Mouse (Mus musculus): ENCODE results near the gene Ptprb. TPM values are rescaled to one million over a fixed set of nuclear protein-coding genes. Genes with fewer than 3 reads are reported as not detected.

Gene Ptprb
- polyA plus RNA-seq, 1 experiment from 2014 or later = 3.4 TPM

- H3K27ac ChIP-seq (replicated peaks) = no peak overlapping the region
- H3K36me3 ChIP-seq = no peaks in the 10 kb centered on the region
- H3K4me3 ChIP-seq = peak overlapping the region; percentile 48
- H3K9ac ChIP-seq = peak overlapping the region; percentile 69
- H3K4me2 ChIP-seq = peak overlapping the region; percentile 94
- peaks cover 20% of the 10 kb centered on the region for H3K27me3 ChIP-seq
- 0% methylated on average over 15 of the region's 36 CpGs for WGBS
- peak; percentile 56 for ATAC-seq (ENCODE audit: low read depth)
- H3K9me3 ChIP-seq = no peaks in the 10 kb centered on the region
- peaks cover 16% of the 10 kb centered on the region for H3K4me1 ChIP-seq (replicated peaks)
Measured at GRCm38 (mm10) chr10:116301258-116301657, 25.9 kb downstream of the Ptprb start.

GRCm38 (mm10) chr10:116304355-116304754, 29.0 kb downstream of the Ptprb start:
- H3K4me1 ChIP-seq (replicated peaks) = peaks cover 16% of the 10 kb centered on the region
- H3K27ac ChIP-seq (replicated peaks) = no peak overlapping the region
- ATAC-seq (ENCODE audit: low read depth) = no peak
- H3K9ac ChIP-seq = no peak overlapping the region
- 89% methylated on average over 4 of the region's 4 CpGs for WGBS
- H3K4me2 ChIP-seq = no peak overlapping the region
- H3K9me3 ChIP-seq = no peaks in the 10 kb centered on the region
- peaks cover 20% of the 10 kb centered on the region for H3K27me3 ChIP-seq
- no peaks in the 10 kb centered on the region for H3K36me3 ChIP-seq
- no peak overlapping the region for H3K4me3 ChIP-seq

DNA sequence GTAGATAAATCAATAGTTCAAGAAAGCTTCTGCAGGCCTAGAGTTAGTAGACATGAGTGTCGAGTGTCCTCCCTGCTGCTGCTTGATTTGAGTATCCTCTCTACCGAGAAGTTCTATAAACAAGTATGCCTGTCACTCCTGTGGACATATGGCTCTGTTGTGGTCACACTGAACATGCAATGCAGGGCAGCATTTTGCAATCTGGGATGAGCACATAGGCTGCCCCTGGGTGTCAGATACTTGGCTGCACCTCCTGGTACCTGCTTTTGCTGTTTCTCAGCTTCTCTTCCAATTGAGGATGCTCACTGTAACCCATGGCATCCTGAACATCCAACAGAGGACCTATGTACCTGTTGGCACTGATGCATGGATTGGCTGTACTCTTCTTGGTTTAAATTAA, 34.1 kb downstream of the Ptprb start:
- H3K4me1 ChIP-seq (replicated peaks) = no peaks in the 10 kb centered on the region
- H3K27ac ChIP-seq (replicated peaks) = no peak overlapping the region
- no peak overlapping the region for H3K9ac ChIP-seq
- no peak for ATAC-seq (ENCODE audit: low read depth)
- no peaks in the 10 kb centered on the region for H3K27me3 ChIP-seq
- H3K9me3 ChIP-seq = no peaks in the 10 kb centered on the region
- 80% methylated on average over 2 of the region's 2 CpGs for WGBS
- no peak overlapping the region for H3K4me2 ChIP-seq
- no peak overlapping the region for H3K4me3 ChIP-seq
- H3K36me3 ChIP-seq = no peaks in the 10 kb centered on the region

GRCm38 (mm10) chr10:116310516-116311210, 35.3 kb downstream of the Ptprb start:
- H3K27me3 ChIP-seq = no peaks in the 10 kb centered on the region
- no peak overlapping the region for H3K4me2 ChIP-seq
- ATAC-seq (ENCODE audit: low read depth) = no peak
- no peak overlapping the region for H3K4me3 ChIP-seq
- no peaks in the 10 kb centered on the region for H3K4me1 ChIP-seq (replicated peaks)
- H3K27ac ChIP-seq (replicated peaks) = 0 out of 2 replicates have a peak overlapping the region, but pooled peaks have one; percentile 28
- H3K9me3 ChIP-seq = no peaks in the 10 kb centered on the region
- H3K36me3 ChIP-seq = no peaks in the 10 kb centered on the region
- no peak overlapping the region for H3K9ac ChIP-seq
- 49% methylated on average over 11 of the region's 11 CpGs for WGBS

GRCm38 (mm10) chr10:116319246-116319645, 43.9 kb downstream of the Ptprb start:
- Histone ChIP-seq H3K36me3 (no peaks in the 10 kb centered on the region), H3K4me2 (0 out of 2 replicates have a peak overlapping the region, but pooled peaks have one; percentile 7), H3K9me3 (no peaks in the 10 kb centered on the region), H3K27me3 (no peaks in the 10 kb centered on the region), H3K4me3 (no peak overlapping the region), H3K9ac (no peak overlapping the region), H3K4me1 (replicated peaks) (no peaks in the 10 kb centered on the region), H3K27ac (replicated peaks) (no peak overlapping the region)
- WGBS = 25% methylated on average over 12 of the region's 12 CpGs
- peak; percentile 23; the same call in 1 of the 2 replicates for ATAC-seq (ENCODE audit: low read depth)

GRCm38 (mm10) chr10:116329086-116329485, 53.8 kb downstream of the Ptprb start:
- no peak overlapping the region for H3K27ac ChIP-seq (replicated peaks)
- 0 out of 2 replicates have a peak, but pooled peaks cover 6% of the 10 kb centered on the region for H3K27me3 ChIP-seq
- no peak for ATAC-seq (ENCODE audit: low read depth)
- no peaks in the 10 kb centered on the region for H3K36me3 ChIP-seq
- H3K4me1 ChIP-seq (replicated peaks) = peaks cover 7% of the 10 kb centered on the region; the same call in 1 of the 2 replicates
- no peak overlapping the region for H3K4me3 ChIP-seq
- no peak overlapping the region for H3K4me2 ChIP-seq
- no peaks in the 10 kb centered on the region for H3K9me3 ChIP-seq
- no peak overlapping the region for H3K9ac ChIP-seq
- WGBS = 35% methylated on average over 5 of the region's 5 CpGs

DNA sequence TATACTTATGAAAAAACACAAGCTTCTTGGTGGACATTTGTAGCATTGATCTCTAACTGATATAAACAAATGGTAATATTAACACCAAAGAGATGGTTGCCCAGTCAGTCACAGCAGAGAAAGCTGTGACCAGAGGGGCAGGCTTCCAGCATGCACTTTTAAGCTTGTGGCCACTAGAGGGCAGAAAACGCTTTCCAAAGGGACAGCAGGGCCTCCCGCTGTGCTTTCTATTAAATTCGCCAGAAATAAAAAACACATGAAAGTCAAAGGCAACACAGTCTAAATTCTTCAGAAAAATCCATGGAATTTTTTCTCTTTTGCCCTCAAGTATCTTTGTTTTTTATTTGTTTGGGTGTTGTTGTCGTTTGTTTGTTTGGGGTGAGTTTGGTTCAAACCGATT, 55.1 kb downstream of the Ptprb start:
- ATAC-seq (ENCODE audit: low read depth) = peak; percentile 77; the same call in 1 of the 2 replicates
- Histone ChIP-seq H3K9ac (0 out of 2 replicates have a peak overlapping the region, but pooled peaks have one; percentile 26), H3K4me1 (replicated peaks) (peaks cover 7% of the 10 kb centered on the region; the same call in 1 of the 2 replicates)

GRCm38 (mm10) chr10:116330961-116331510, 55.7 kb downstream of the Ptprb start:
- Histone ChIP-seq H3K36me3 (no peaks in the 10 kb centered on the region), H3K4me2 (peak overlapping the region; percentile 45), H3K4me3 (peak overlapping the region; percentile 10), H3K4me1 (replicated peaks) (peaks cover 7% of the 10 kb centered on the region; the same call in 1 of the 2 replicates), H3K9ac (0 out of 2 replicates have a peak overlapping the region, but pooled peaks have one; percentile 26), H3K9me3 (no peaks in the 10 kb centered on the region), H3K27me3 (0 out of 2 replicates have a peak, but pooled peaks cover 6% of the 10 kb centered on the region), H3K27ac (replicated peaks) (no peak overlapping the region)
- 28% methylated on average over 23 of the region's 23 CpGs for WGBS
- no peak for ATAC-seq (ENCODE audit: low read depth)

More for the DNA sequence above, 55.1 kb downstream of the Ptprb start:
- 13% methylated on average over 5 of the region's 5 CpGs for WGBS
- H3K27ac ChIP-seq (replicated peaks) = no peak overlapping the region
- no peaks in the 10 kb centered on the region for H3K9me3 ChIP-seq
- H3K4me3 ChIP-seq = peak overlapping the region; percentile 10; the same call in 1 of the 2 replicates
- H3K36me3 ChIP-seq = no peaks in the 10 kb centered on the region
- 0 out of 2 replicates have a peak, but pooled peaks cover 6% of the 10 kb centered on the region for H3K27me3 ChIP-seq
- H3K4me2 ChIP-seq = peak overlapping the region; percentile 45

GRCm38 (mm10) chr10:116333666-116334065, 58.3 kb downstream of the Ptprb start:
- Histone ChIP-seq H3K9me3 (no peaks in the 10 kb centered on the region), H3K27me3 (0 out of 2 replicates have a peak, but pooled peaks cover 6% of the 10 kb centered on the region)
- peak; percentile 64; the same call in 1 of the 2 replicates for ATAC-seq (ENCODE audit: low read depth)

GRCm38 (mm10) chr10:116334120-116334519, 58.8 kb downstream of the Ptprb start:
- no peak overlapping the region for H3K27ac ChIP-seq (replicated peaks)
- ATAC-seq (ENCODE audit: low read depth) = no peak
- no peak overlapping the region for H3K4me3 ChIP-seq
- H3K9me3 ChIP-seq = no peaks in the 10 kb centered on the region
- H3K4me1 ChIP-seq (replicated peaks) = peaks cover 7% of the 10 kb centered on the region; the same call in 1 of the 2 replicates
- WGBS = 94% methylated on average over 7 of the region's 7 CpGs
- 0 out of 2 replicates have a peak, but pooled peaks cover 6% of the 10 kb centered on the region for H3K27me3 ChIP-seq
- H3K4me2 ChIP-seq = no peak overlapping the region
- no peak overlapping the region for H3K9ac ChIP-seq
- no peaks in the 10 kb centered on the region for H3K36me3 ChIP-seq

More at GRCm38 (mm10) chr10:116333666-116334065, 58.3 kb downstream of the Ptprb start:
- peaks cover 7% of the 10 kb centered on the region; the same call in 1 of the 2 replicates for H3K4me1 ChIP-seq (replicated peaks)
- no peak overlapping the region for H3K4me2 ChIP-seq
- no peak overlapping the region for H3K9ac ChIP-seq
- H3K4me3 ChIP-seq = no peak overlapping the region
- 58% methylated on average over 16 of the region's 16 CpGs for WGBS
- H3K27ac ChIP-seq (replicated peaks) = no peak overlapping the region
- no peaks in the 10 kb centered on the region for H3K36me3 ChIP-seq

DNA sequence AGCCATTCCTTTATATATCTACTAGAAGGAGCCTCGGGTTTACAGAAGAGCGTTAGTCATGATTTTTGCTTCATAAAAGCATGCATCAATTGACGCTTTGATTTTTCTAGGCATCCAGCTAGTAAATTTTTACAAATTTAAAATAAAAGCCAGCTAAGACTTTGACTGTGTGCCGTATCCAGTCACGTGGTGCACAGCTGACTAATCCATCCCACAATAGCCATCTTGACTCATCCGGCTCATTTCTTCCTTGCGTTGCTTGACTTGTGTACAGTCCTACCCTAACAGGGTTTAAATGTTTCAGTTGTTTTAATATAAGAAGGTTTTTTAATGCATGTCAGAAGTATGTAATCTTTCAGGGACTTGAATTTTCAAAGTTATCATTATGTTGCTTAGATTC, 60.0 kb downstream of the Ptprb start:
- no peaks in the 10 kb centered on the region for H3K9me3 ChIP-seq
- no peak overlapping the region for H3K27ac ChIP-seq (replicated peaks)
- peaks cover 7% of the 10 kb centered on the region; the same call in 1 of the 2 replicates for H3K4me1 ChIP-seq (replicated peaks)
- H3K27me3 ChIP-seq = 0 out of 2 replicates have a peak, but pooled peaks cover 6% of the 10 kb centered on the region
- no peaks in the 10 kb centered on the region for H3K36me3 ChIP-seq
- ATAC-seq (ENCODE audit: low read depth) = no peak
- H3K9ac ChIP-seq = no peak overlapping the region
- no peak overlapping the region for H3K4me2 ChIP-seq
- no peak overlapping the region for H3K4me3 ChIP-seq
- WGBS = 86% methylated on average over 7 of the region's 7 CpGs

DNA sequence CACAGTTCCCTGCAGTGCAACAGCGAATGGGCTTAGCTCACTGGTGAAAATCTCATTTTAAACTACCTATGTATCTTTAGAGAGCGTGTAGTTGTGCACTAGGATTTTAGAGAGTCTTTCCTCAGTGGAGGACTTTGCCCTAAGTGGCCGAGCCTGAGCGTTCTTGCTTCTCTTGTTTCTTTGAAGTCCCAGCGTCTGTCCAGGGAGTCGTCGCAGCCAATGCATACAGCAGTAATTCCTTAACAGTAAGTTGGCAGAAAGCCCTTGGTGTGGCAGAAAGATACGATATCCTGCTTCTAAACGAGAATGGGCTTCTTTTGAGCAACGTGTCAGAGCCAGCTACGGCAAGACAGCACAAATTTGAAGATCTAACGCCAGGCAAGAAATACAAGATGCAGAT, 65.9 kb downstream of the Ptprb start:
- no peaks in the 10 kb centered on the region for H3K36me3 ChIP-seq
- no peak overlapping the region for H3K27ac ChIP-seq (replicated peaks)
- H3K4me1 ChIP-seq (replicated peaks) = no peaks in the 10 kb centered on the region; the same call in 1 of the 2 replicates
- H3K9ac ChIP-seq = no peak overlapping the region
- WGBS = 87% methylated on average over 12 of the region's 12 CpGs
- ATAC-seq (ENCODE audit: low read depth) = no peak
- H3K9me3 ChIP-seq = no peaks in the 10 kb centered on the region
- no peak overlapping the region for H3K4me2 ChIP-seq
- no peaks in the 10 kb centered on the region for H3K27me3 ChIP-seq
- no peak overlapping the region for H3K4me3 ChIP-seq
